Mouse (Mus musculus) cerebellum, adult (tissue): ENCODE measurements around the gene Frk.
"Not testable (repeated sequence)": the region's sequence is repeated elsewhere in the genome, so short reads cannot be mapped to it uniquely, and the experiment has no call there.

Source experiments
- ATAC-seq: cut with Nextera tagmentation; 2 replicates; pipeline ENCODE4 v1.9.2; 2017; ENCODE audit warnings: mild to moderate bottlenecking, moderate library complexity, mixed read lengths; ENCODE audit not compliant: insufficient number of reproducible peaks, low FRiP score, low TSS enrichment

The Frk gene

DNA sequence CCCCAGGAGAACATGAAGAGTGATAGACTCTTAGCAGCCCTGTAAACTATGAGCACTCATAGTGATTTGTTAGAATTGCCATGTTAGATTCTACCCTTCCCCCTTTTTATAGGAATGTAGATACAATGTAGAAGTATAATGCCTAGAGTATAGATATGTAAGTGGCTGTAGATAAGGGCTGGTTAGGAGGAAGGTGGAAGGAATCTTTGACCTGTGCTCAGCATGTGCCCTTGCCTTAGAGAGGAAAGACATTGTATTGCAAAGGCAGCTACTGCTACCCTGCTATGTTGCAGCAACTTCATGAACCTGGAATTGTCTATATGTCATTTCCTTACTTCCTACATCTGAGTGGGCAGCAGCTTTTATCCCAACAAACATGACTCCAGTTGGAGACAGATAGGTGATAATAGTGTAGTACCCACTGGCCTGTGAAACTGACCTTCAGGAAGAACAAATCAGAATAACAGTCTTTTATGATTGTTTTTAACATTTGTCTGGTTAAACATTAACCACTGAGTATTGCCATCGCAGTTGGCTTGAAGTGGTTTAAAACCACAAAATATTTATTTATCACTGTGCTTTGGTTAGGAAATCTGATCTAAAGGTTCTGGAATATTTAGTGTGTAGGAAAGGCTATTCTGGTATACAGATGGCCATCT is 80.4 kb downstream of the Frk start:
- ATAC-seq = no peak

DNA sequence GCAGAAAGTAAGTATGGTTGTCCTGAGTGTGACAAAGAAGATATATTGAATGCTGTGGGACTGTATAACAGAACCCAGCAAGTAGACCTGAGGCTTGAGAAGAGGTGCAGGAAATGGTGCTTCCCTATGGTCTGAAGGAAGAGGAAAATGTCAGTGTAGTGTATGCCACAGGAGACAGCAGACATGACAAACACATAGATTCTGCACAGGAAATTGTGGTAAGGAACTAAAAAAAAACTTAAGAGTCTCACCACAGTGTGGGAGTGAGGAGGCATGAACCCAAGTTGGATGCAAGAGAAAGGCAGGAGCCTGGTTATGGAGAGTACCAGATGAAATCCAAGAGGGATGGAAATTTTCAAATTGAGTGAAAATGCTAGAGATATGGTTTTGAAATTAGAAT is 132.3 kb downstream of the Frk start:
- no peak for ATAC-seq

DNA sequence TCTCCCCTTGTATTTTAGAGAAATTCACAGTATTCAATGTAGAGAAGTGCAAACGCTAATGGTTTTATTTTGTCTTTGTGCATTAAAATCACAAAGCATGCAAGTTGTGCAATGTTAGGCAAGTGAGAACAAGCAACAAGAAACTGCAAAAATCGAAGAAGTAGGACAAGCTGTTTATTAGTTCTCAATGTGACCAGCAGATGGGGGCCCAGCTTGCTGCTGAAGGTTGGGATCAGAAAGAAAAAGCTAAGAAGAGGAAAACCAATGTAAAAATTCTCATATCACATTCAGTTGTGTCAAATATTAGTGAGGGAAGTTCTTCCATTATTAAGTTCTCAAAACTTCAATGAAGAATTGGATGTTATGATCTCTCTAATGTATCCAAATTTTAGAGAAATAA is 134.0 kb downstream of the Frk start:
- ATAC-seq = no peak

DNA sequence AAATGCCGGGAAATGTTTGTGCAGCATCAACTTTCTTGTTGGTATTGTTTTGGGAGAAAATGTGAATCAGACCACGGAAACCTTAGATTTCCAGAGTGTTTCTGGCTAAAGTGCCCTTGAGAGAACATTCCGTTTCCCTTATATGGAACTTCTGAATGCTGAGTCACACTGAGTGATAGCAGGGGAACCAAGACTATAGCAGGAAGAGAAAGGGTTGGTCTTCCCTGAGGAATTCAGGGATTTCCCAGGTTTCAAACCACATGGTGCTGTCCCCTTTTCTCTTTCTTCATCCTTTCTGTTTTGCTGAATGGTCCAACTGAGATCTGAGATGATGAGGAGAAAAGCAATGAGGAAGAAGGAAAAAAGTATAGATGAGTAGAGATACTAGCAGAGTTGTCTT is 135.3 kb downstream of the Frk start:
- no peak for ATAC-seq

DNA sequence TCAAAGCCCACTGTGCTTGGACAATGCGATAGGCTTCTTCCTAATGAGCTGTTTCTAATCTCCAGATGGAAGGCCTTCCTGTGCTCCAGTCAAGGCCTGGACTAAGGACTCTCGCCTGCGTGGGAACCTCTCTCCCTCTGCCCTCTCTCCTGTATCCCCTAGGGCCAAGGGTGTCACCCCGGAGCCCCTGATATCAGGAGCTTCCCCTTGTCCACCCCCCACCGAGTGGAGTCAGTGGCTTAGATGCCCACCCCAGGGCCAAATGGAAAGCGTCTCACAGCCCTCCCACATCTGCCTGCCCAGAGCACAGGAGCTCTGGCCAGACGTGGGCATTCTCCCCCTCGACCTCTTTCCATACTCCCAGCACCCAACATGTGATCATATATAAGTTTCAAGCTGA is 137.3 kb downstream of the Frk start:
- ATAC-seq = not testable (repeated sequence)

DNA sequence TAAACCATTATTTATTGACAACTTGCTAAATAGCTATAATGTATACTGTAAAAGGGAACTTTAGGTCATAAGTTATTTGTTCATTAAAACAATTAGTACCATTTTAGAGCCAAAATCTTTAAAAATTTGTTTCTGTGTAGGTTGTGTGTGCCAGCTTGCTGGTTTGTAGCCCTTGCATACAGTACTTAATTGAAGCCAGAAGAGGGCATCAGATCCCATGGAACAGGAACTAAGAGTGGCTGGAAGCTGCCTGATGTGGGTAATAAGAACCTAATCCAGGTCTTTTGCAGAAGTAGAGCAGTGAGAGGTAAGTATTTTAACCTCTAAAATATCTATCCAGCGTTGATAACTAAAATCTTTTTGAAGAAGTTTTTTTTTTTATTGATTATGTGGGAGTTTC is 155.0 kb downstream of the Frk start:
- no peak for ATAC-seq
